Mouse (Mus musculus) gastrocnemius, postnatal 4 days (tissue): ENCODE measurements around the gene Spata7. TPM values are rescaled to one million over a fixed set of nuclear protein-coding genes. Genes with fewer than 3 reads are reported as not detected.
"Not testable (repeated sequence)": the region's sequence is repeated elsewhere in the genome, so short reads cannot be mapped to it uniquely, and the experiment has no call there.

Experiments used
- DNase-seq, 2 experiments: peaks; one replicate each; pipeline ENCODE4 v3.0.0; 2021 to 2022; ENCODE audit warnings: low spot score in 2 of 2, mixed read lengths in 2 of 2
- long read RNA-seq, 2 experiments: library from polyadenylated mRNA; stranded (forward); transcript quantifications; one replicate each; pipeline ENCODE4 v2.0.0; 2021
- total RNA-seq, 2 experiments: library from RNA; stranded (reverse); gene quantifications; 2 replicates each; pipeline ENCODE4 v1.2.3; 2021

Spata7 gene
- 1 to 10 TPM; 6.0 to 7.0 TPM for total RNA-seq
- long read RNA-seq, experiment 1, partial matches to known transcripts = 0 of 2 reads
- long read RNA-seq, experiment 1, other reads (novel, unspliced or antisense) = 0 of 2 reads
- long read RNA-seq, experiment 2, partial matches to known transcripts = 0 of 8 reads
- long read RNA-seq, experiment 2, other reads (novel, unspliced or antisense) = 4 of 8 reads

DNA sequence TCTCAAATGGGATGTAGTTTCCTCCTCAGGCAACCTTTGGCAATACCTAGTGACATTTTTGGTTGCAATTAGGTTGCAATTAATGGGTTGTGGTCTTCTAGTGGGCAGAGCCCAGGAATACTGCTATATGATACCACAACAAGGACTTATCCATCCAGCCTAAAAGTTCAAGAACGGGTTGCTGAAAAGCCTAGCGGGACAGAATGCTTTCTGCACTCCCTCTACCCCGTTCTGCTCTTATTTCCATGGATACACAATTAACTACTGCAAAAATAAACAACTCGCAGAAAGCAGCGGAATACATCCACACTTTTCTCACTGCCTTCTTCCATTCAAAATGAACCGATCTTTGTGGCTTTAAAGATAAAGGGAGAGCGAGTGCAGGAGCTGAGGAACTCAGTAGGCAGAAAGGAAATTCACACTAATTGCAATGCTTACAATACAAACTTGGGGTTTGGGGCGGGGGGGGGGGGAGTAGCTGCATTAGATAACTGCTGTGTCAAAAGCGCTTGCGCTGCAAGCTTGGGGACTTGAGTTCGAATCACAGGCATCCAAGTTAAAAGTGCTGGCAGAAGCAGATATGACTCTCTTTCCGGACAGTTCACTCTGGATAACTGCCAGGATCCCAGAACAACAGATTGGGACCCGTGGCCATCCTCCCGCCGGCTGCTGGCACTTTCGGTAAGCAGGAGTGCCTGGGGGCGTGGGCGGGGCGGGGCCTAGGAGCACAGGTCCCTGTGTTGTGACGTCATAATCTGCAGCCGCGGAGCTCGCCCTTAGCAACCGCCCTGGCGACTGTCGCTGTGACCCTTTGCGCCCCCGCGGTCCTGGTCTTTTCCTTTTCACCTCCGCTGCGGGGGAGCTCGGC lies at the start of gene Spata7:
TSS of gene Spata7 (plus strand) at position 766 of the 868 bp plus-strand sequence.
- peak; percentile 48 to 81 for DNase-seq

GRCm38 (mm10) chr12:98585302-98585701 lies 42.7 kb upstream of the Spata7 start:
- no peak for DNase-seq

GRCm38 (mm10) chr12:98588573-98588972 lies 39.4 kb upstream of the Spata7 start:
- no peak for DNase-seq

DNA sequence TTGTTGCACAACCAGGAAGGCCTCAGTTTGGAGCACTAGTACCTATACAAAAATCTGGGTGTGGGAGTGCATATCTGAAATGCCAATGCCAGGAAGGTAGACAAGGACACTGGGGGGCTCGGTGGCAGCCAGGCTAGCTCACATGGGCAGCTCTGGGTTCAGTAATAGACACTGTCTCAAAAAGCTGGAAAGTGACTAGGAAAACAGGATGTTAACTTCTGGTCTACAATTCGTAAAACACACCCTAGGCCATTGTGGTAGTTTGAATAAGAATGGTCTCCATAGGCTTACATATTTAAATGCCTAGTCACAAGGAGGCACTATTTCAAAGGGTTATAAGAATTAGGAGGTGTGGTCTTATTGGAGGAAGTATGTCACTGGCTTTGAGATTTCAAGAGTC lies 36.9 kb upstream of the Spata7 start:
- DNase-seq = no peak

DNA sequence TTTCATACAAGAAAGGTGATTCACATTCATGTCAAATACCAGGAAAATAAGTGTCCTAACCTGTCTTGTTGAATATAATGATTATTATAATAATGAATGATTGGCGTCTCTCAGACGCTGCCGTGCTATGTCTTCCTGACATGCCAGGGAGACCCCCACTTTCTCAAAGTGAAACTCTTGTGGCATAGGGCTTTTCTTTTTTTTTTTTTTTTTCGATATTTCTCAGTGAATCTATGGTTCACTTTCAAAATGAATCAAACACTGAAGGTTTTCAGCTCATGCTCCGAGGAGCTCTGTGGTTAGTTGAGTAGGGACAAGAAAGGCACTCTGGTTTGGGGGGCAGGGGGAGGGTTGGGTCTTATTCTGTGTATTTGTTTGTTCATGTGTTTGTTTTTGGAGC lies 27.1 kb upstream of the Spata7 start:
- no peak for DNase-seq

GRCm38 (mm10) chr12:98602114-98602513 lies 25.8 kb upstream of the Spata7 start:
- DNase-seq = no peak

DNA sequence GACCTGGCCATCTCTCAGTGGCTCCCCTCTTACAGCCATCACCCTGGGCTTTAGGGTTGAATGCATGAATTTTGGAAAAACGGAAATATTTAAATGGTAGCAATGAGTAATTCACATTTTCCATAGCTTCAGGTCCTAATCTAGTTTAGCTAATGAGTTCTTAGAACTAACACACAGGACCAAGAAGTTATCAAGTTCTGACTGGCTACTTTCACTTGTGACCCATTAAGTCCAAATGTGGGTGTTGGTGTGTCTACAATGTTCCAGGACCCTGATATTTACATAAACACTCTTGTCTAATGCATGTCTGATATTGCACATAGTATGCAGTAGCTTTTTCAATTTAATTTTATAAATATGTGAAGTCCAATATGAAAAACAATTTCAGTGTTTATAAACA lies 22.7 kb upstream of the Spata7 start:
- no peak for DNase-seq

GRCm38 (mm10) chr12:98606595-98607290 lies 21.2 kb upstream of the Spata7 start:
- DNase-seq = no peak

- DNase-seq = no peak
Measured at GRCm38 (mm10) chr12:98610341-98610740, 17.6 kb upstream of the Spata7 start.

GRCm38 (mm10) chr12:98614910-98615508 lies 12.9 kb upstream of the Spata7 start:
- DNase-seq = no peak

- DNase-seq = no peak
Measured at GRCm38 (mm10) chr12:98615746-98616145, 12.2 kb upstream of the Spata7 start.

- no peak for DNase-seq
Measured at GRCm38 (mm10) chr12:98619496-98619895, 8.5 kb upstream of the Spata7 start.

DNA sequence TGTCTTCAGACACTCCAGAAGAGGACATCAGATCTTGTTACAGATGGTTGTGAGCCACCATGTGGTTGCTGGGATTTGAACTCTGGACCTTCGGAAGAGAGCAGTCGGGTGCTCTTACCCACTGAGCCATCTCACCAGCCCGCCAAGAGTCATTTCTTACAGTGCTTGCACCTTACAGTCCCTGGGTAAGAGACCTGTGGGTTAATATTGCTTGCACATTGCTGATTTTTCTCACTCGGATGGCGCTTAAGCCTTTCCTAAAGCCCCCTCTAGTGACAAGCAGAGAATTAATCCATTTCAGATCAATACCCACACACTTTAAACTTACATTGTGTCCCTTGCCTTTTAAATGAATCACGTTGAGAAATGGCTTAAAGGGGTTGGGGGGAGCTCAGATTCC lies 7.0 kb upstream of the Spata7 start:
- DNase-seq = not testable (repeated sequence)

GRCm38 (mm10) chr12:98623266-98623665 lies 4.7 kb upstream of the Spata7 start:
- DNase-seq = not testable (repeated sequence)

DNA sequence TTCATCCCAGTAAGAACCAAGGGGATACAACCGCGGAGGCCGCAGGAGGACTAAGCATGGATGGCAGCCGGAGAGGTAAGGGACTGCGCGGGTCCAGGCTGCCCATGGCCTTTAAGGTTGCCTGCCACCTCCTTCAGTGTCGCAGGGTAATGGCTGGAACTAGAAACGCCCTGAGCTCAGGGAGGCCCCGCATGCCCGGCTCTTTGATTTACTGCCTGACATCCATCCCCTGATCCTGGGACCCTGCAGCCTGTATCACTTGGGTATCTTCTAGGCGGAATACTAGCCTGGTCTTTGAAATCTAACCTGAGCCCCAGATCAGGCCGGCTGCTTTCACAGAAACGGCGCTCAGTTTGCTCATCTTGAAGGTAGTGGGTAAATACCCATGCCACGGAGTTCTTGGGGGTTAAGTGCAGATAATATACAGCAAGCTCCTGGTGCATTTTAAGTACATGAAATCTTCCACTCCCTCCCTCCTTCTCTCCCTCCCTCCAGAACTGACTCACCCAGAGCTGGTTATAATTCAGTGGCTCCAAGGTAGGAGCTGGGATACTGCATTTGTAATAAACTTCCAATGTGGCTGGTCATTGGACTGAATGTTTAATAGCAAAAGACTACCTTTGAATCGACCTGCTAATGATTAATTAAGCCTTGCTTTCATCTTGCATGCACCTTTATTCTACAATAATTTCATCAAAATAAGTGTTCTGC lies 458 bp downstream of the Spata7 start:
- DNase-seq = no peak

DNA sequence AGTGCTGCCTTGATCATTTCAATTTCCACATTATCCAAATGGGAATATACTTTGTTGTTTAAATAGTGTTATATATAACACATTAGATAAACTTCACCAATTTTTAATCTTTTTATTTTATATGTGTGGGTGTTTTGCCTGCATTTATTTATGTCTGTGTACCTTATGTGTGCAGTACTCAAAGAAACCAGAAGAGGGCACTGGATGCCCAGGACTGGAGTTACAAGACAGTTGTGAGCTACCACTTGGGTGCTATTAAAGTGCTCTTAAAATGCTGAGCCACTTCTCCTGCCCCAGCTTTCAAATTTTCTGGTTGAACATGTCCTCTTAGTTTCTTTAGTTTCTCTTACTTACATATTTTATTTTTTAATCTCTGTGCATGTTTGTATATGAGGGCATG lies 16.9 kb downstream of the Spata7 start:
- no peak for DNase-seq

GRCm38 (mm10) chr12:98656873-98657272 lies 28.9 kb downstream of the Spata7 start:
- no peak for DNase-seq

DNA sequence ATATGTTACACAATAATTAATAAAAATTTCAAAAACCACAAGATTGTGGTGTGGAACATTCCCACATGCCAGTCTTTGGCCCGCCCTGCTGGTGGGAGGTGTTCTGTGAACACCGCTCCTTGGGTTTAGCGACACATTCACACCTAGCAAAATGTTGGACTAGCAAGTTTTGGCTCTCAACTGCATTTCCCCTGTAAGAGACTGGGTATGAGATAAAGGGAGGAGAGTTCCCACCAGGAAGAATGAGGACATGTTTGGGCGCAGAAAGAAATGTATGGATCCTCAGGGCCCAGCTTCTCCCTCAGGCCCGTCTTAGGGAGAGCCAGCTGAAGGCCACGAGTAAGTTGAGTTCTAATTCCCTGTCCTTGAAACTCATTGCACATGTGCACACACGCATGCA lies 34.7 kb downstream of the Spata7 start:
- DNase-seq = no peak

GRCm38 (mm10) chr12:98668132-98668814 lies 40.3 kb downstream of the Spata7 start:
- no peak for DNase-seq

GRCm38 (mm10) chr12:98669086-98669485 lies 41.1 kb downstream of the Spata7 start:
- DNase-seq = peak in 1 of 2 experiments; percentile 3
